Mouse (Mus musculus): ENCODE data around the gene Hdhd5.

The Hdhd5 gene

GRCm38 (mm10) chr6:120531020-120531965 lies at the start of gene Hdhd5:
Hdhd5 (minus strand) TSS chr6:120531319.
- DNase-seq (ENCODE audit: low spot score) = peak; percentile 88

- DNase-seq (ENCODE audit: low spot score) = no peak
Measured at GRCm38 (mm10) chr6:120580713-120581015, 49.5 kb upstream of the Hdhd5 start.

- peak; percentile 29 for DNase-seq (ENCODE audit: low spot score)
Measured at GRCm38 (mm10) chr6:120579831-120580712, 49.0 kb upstream of the Hdhd5 start.

- no peak for DNase-seq (ENCODE audit: low spot score)
Measured at GRCm38 (mm10) chr6:120579110-120579830, 48.2 kb upstream of the Hdhd5 start.

- DNase-seq (ENCODE audit: low spot score) = no peak
Measured at GRCm38 (mm10) chr6:120578471-120578870, 47.4 kb upstream of the Hdhd5 start.

- DNase-seq (ENCODE audit: low spot score) = no peak
Measured at GRCm38 (mm10) chr6:120572372-120572771, 41.3 kb upstream of the Hdhd5 start.

GRCm38 (mm10) chr6:120568257-120568656 lies 37.1 kb upstream of the Hdhd5 start:
- no peak for DNase-seq (ENCODE audit: low spot score)

- DNase-seq (ENCODE audit: low spot score) = no peak
Measured at GRCm38 (mm10) chr6:120566911-120567909, 36.1 kb upstream of the Hdhd5 start.

GRCm38 (mm10) chr6:120556641-120557040 lies 25.5 kb upstream of the Hdhd5 start:
- DNase-seq (ENCODE audit: low spot score) = no peak

- DNase-seq (ENCODE audit: low spot score) = no peak
Measured at GRCm38 (mm10) chr6:120555983-120556567, 25.0 kb upstream of the Hdhd5 start.

GRCm38 (mm10) chr6:120555152-120555551 lies 24.0 kb upstream of the Hdhd5 start:
- DNase-seq (ENCODE audit: low spot score) = no peak

- no peak for DNase-seq (ENCODE audit: low spot score)
Measured at GRCm38 (mm10) chr6:120550173-120550572, 19.1 kb upstream of the Hdhd5 start.

GRCm38 (mm10) chr6:120548581-120548980 lies 17.5 kb upstream of the Hdhd5 start:
- DNase-seq (ENCODE audit: low spot score) = no peak

GRCm38 (mm10) chr6:120546973-120547372 lies 15.9 kb upstream of the Hdhd5 start:
- DNase-seq (ENCODE audit: low spot score) = no peak

- DNase-seq (ENCODE audit: low spot score) = no peak
Measured at GRCm38 (mm10) chr6:120546292-120546691, 15.2 kb upstream of the Hdhd5 start.

- no peak for DNase-seq (ENCODE audit: low spot score)
Measured at GRCm38 (mm10) chr6:120542061-120542460, 10.9 kb upstream of the Hdhd5 start.

- no peak for DNase-seq (ENCODE audit: low spot score)
Measured at GRCm38 (mm10) chr6:120541386-120541785, 10.3 kb upstream of the Hdhd5 start.

- no peak for DNase-seq (ENCODE audit: low spot score)
Measured at GRCm38 (mm10) chr6:120539781-120540231, 8.7 kb upstream of the Hdhd5 start.

GRCm38 (mm10) chr6:120539132-120539759 lies 8.1 kb upstream of the Hdhd5 start:
- DNase-seq (ENCODE audit: low spot score) = peak; percentile 42

GRCm38 (mm10) chr6:120536337-120536736 lies 5.2 kb upstream of the Hdhd5 start:
- no peak for DNase-seq (ENCODE audit: low spot score)
